Mouse (Mus musculus) hindlimb bud, embryonic 11.5 days (tissue): ENCODE results near the gene Rab11fip5.

Experiments
- DNase-seq: peaks from one replicate; pipeline ENCODE4 v3.0.0-alpha.2; 2012; ENCODE audit warnings: low read depth, low spot score; ENCODE audit errors: extremely low spot score

Rab11fip5 gene

GRCm38 (mm10) chr6:85373066-85373860 is 1.2 kb downstream of the Rab11fip5 start:
- DNase-seq, result no peak

- no peak for DNase-seq
These were observed 1.9 kb downstream of the Rab11fip5 start for GRCm38 (mm10) chr6:85372496-85372895.

GRCm38 (mm10) chr6:85371859-85372405 is 2.5 kb downstream of the Rab11fip5 start:
- no peak for DNase-seq

- no peak for DNase-seq
These were observed 3.6 kb downstream of the Rab11fip5 start for GRCm38 (mm10) chr6:85370666-85371430.

GRCm38 (mm10) chr6:85370041-85370440 is 4.4 kb downstream of the Rab11fip5 start:
- DNase-seq, result no peak

GRCm38 (mm10) chr6:85369181-85369860 is 5.1 kb downstream of the Rab11fip5 start:
- no peak for DNase-seq

GRCm38 (mm10) chr6:85368722-85369121 is 5.7 kb downstream of the Rab11fip5 start:
- DNase-seq, result no peak

GRCm38 (mm10) chr6:85368166-85368565 is 6.3 kb downstream of the Rab11fip5 start:
- DNase-seq, result no peak

GRCm38 (mm10) chr6:85366387-85366786 is 8.0 kb downstream of the Rab11fip5 start:
- DNase-seq, result no peak

- no peak for DNase-seq
These were observed 10.0 kb downstream of the Rab11fip5 start for GRCm38 (mm10) chr6:85364439-85364838.

- DNase-seq, result no peak
These were observed 10.6 kb downstream of the Rab11fip5 start for GRCm38 (mm10) chr6:85363906-85364260.

- DNase-seq, result no peak
These were observed 11.1 kb downstream of the Rab11fip5 start for GRCm38 (mm10) chr6:85363231-85363905.

- DNase-seq, result no peak
These were observed 11.8 kb downstream of the Rab11fip5 start for GRCm38 (mm10) chr6:85362610-85363009.

GRCm38 (mm10) chr6:85360311-85360710 is 14.1 kb downstream of the Rab11fip5 start:
- no peak for DNase-seq

- no peak for DNase-seq
These were observed 15.6 kb downstream of the Rab11fip5 start for GRCm38 (mm10) chr6:85358877-85359276.

GRCm38 (mm10) chr6:85356682-85357465 is 17.6 kb downstream of the Rab11fip5 start:
- no peak for DNase-seq

- no peak for DNase-seq
These were observed 18.7 kb downstream of the Rab11fip5 start for GRCm38 (mm10) chr6:85355753-85356152.

- DNase-seq, result no peak
These were observed 19.7 kb downstream of the Rab11fip5 start for GRCm38 (mm10) chr6:85354709-85355108.

- DNase-seq, result no peak
These were observed 20.7 kb downstream of the Rab11fip5 start for GRCm38 (mm10) chr6:85353706-85354105.

GRCm38 (mm10) chr6:85350157-85350556 is 24.3 kb downstream of the Rab11fip5 start:
- no peak for DNase-seq
